Mouse (Mus musculus) embryo, embryonic 10 days (tissue): Measurements from ENCODE around the gene Tmbim1.
A peak's percentile ranks its signal among the peaks of the same experiment; 100 is the strongest.
"Not testable (repeated sequence)": the region's sequence is repeated elsewhere in the genome, so short reads cannot be mapped to it uniquely, and the experiment has no call there.

Experiments
- DNase-seq: peaks from one replicate; pipeline ENCODE4 v3.0.0-alpha.2; 2015; ENCODE audit warnings: low spot score

Tmbim1 gene

GRCm38 (mm10) chr1:74326916-74327315 is 21.5 kb upstream of the Tmbim1 start:
- not testable (repeated sequence) for DNase-seq

DNA sequence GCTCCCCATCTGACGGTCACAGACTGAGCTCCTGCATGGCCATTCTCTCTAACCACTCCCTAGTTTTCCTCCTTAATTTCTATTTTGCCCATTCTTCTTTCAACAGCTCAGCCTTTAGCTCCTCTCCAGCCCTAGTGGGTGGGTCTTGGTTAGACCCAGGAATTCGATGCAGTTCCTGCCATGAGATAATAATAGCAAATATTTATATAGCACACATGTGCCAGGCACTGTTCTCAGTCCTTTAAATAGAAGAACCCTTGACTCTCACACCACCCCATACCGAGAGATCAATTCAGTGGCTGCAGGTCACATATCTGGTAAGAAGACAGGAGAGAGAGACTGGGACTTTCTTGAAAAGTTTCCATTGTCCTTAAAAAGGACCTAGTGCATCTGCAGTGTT is 16.0 kb upstream of the Tmbim1 start:
- no peak for DNase-seq

- no peak for DNase-seq
These were observed 13.3 kb upstream of the Tmbim1 start for GRCm38 (mm10) chr1:74318711-74319110.

- DNase-seq, result no peak
These were observed 10.8 kb upstream of the Tmbim1 start for GRCm38 (mm10) chr1:74316114-74316827.

DNA sequence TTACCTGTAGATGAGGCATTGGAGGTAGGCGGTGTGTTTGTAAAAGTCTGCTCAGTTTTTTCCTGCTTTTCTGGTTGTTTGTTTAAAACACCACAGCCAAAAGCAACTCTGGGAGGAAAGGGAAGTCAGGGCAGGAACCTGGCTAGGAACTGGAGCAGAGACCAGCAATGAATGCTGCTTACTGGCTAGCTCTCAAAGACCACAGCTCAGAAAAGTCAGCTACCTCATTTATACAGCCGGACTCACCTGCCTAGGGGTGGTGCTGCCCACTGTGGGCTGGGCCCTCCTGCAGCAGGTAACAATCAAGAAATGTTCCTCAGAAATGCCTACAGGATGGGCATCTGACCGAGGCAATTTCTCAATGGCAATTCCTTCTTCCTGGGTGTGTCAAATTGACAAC is 9.4 kb upstream of the Tmbim1 start:
- DNase-seq, result no peak

GRCm38 (mm10) chr1:74313049-74313692 is 7.7 kb upstream of the Tmbim1 start:
- peak; percentile 94 for DNase-seq

GRCm38 (mm10) chr1:74309767-74310166 is 4.3 kb upstream of the Tmbim1 start:
- DNase-seq, result no peak

- no peak for DNase-seq
These were observed 2.9 kb upstream of the Tmbim1 start for GRCm38 (mm10) chr1:74308001-74308964.

DNA sequence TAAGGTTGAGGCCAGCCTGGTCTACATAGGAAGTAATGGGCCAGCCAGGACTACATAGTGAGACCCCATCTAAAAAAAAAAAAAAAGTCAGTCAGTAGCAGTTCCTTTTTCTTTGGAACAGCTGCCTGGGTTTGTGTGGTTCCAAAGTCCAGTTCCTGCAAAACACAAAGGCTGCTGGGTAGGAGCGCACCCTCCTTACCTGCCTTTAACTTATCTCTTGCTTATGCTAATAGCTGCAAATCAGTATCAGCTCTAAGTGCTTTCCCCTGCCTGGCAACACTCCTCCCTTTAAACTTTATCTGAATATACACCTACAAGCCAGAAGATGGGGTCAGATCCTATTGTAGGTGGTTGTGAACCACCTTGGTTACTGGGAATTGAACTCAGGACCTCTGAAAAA is 1.7 kb upstream of the Tmbim1 start:
- no peak for DNase-seq

- no peak for DNase-seq
These were observed 476 bp downstream of the Tmbim1 start for GRCm38 (mm10) chr1:74304946-74305345.

- peak; percentile 36 for DNase-seq
These were observed 1.1 kb downstream of the Tmbim1 start for GRCm38 (mm10) chr1:74304339-74304790.

DNA sequence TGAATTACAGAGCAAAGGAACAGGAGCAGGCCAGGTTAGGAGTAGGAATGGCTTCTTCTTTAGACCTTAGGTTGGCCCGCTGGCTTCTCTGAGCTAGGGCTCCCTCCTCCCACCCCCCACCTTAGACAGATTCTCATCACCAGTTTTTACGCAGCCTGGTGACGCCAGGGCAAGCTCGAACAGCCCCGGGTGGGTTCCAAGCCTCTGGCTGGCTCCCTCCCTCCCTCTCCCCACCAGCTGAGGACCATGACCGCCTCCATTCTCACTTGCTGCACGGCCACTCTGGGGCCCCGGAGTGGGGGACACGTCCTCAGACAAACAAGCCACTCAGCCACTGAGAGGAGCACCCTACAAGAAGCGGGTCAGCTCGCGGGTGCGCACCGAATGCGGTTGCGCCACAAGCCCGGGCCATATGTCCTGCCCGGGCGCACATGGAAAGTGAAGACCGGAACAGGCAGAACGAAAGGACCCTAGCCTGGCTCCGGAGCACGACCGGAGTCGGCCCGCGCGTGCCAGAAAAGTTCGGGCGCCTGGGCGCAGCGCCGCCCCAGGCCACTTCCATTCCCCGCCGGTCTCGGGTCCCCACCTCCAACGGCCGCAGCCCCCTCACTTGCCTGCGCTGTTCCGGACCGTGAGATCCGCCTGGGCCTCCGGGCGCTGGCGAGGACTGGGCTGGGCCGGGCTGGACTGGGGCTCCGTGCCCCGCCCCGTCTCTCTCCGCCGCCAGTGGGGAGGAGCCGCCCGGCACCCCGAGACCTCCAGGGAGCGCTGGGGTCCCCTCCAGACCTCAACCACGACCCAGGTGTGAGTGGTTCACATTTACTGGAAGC is 1.7 kb downstream of the Tmbim1 start:
- peak; percentile 64 for DNase-seq

DNA sequence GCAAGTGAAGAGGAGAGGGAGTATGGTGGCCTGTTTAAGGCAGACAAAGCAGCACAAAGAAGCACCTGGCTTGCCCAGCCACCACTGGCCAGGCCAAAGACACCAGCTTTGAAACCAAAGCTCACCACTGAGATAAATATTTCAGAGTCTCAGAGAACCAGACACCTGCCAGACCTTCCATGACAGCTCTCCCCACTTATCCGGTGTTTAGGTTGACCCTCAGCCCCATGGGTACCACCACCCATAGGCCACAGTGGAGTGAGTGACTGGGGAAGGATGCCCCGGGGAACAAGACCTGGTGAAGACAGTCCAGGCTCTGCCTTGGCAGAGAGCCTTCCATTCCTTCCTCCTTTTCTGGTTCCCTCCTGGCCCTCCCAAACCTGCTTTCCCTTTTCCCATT is 2.6 kb downstream of the Tmbim1 start:
- DNase-seq, result no peak

DNA sequence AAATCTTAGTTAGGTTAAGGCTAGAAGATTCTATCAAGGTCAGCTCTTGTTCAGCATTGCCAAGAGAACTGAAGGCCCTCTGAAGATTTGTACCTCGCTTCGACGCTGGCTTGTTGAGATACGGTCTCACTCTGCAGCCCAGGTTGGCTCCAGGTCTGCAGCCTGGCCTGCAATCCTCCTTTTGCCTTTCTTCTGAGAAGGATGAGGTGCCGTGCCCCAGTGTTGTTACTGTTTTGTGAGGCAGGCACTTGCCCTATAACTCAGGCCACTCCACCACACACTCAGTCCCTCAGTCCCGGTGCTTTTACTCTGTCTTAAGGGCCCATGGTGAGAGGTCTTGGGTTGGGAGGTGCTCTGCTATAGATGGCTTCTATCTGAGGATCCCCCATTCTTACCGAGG is 3.2 kb downstream of the Tmbim1 start:
- no peak for DNase-seq

DNA sequence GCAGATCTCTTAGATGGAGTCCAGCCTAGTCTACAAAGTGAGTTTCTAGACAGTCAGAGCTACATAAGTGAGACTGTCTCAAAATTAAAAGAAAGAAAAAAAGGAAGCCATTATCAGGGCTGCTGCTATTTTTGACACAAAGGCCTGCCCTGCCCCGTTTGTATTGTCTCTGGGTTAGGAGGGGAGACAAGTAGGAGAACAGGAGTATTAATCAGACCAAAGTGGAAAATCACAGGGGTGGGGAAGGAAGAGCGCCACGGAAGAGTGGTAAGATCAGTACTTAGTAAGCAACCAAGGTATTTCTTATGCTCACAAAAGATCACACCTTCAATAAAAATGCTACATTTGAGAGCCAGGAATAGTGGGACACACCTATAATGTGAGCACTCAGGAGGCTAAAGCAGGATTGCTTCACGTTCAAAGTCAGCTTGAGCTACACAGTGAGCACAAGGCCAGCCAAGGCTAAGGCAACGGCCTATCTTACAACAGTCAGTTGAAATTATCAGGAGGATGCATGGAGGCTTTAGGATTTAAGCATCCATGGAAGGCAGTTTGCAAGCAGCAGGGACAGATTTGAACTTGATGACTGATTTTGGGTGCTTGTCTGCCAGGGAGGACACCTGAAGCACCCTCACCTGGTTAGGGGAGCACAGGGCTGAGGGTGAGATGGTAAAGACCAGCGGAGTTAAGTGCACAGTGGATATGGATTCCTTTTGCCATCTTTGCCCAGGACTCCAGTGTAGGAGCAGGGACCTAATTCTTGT is 4.9 kb downstream of the Tmbim1 start:
- no peak for DNase-seq

DNA sequence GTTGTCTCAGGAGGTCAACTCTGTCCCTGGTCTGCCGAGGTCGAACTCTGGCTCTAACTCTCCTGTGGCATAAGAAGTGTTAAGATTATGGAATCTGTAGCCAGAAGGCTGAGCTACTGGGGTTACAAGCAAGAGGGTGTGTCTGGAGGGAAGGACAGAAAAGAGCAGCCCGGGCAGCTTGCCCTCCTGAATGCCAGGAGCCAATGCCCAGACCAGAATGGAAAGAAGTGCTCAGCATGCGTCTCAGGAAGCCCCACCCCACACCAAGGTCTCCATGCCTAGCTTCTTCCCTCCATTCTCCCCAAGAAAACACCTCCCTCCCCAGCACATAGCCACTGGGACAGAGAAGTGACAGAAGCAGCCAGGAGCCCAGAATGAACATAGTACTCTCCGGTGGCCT is 6.4 kb downstream of the Tmbim1 start:
- no peak for DNase-seq

GRCm38 (mm10) chr1:74298157-74298750 is 7.2 kb downstream of the Tmbim1 start:
- DNase-seq, result no peak

DNA sequence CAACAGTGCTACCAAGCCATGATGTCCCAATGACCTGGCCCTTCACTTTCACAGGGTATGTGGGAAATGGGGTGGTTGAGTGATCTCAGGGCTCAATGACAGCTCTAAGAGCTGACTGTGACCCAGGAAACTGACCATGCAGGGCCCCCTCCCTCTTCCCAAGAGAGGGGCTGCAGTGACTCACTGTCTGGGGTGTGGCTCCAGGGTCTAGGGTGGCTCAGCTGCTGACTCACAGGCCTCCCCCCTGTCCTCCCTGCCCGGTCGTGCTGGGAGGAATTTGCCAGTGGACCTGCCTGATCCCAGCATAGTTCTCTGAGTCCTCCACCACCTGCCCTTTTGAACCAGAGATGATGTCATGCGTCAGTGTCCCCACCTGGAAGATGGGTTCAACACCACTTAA is 8.2 kb downstream of the Tmbim1 start:
- no peak for DNase-seq

DNA sequence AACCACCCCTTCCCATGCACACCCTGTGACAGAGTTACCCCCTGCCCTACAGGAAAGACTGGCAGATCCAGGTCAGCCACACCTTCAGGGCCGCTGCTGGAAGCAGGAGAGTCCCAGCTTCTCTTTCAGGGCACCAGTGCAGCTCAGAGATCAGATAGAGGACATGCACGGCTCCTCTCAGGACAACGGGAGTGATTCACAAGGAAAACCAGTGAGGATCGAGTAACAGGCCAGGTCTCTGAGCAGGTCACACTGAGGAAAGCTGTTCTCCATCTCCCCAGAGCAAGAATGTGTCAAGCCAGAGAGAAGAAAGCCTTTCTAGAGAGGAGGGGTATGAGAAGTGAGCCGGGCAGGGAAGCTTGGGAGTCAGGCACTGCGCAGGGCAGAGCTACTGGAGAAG is 8.9 kb downstream of the Tmbim1 start:
- no peak for DNase-seq

- peak; percentile 73 for DNase-seq
These were observed 9.8 kb downstream of the Tmbim1 start for GRCm38 (mm10) chr1:74295456-74296171.
